ENCODE assay signal across 15 mouse cellular contexts in the genomic region with DNA sequence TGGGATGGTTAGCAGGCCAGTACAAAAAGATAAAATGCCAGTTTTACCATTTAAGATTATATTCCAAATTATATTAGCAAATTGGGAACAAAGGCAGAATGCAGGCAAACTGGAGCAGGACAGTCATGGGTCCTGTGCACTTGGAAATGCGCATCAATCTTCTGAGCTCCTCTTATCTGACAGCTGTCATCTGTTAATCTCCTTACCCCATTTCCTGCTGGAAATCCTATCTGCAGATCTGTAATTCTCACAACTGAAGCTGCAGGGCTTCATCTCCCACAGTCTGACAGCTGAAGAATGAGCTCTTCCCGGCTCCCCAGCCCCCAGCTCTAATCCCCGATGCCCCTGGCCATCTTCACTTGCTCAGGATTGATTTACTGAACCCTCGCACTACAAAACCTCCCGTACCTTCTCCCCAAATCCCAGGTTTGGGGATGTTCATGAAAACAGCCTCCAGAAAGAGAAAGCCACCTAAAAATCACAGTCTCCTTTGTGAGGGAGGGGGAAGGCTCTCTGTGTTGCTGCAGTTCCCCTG.
A peak's percentile ranks its signal among the peaks of the same experiment; 100 is the strongest.
DNase-seq lines count a peak whose midpoint lies in the region; ATAC-seq lines count a peak whose summit lies in the region.
"Had no signal": no experiment of that assay in that cellular context is flagged by ENCODE, and none has a peak within 500 bp of the region (broad histone marks: within the 10 kb centered on the region; RNA-seq: fewer than 3 reads in every experiment).

No protein-coding gene starts in this region.

- intact Hi-C loops in left cerebral cortex, postnatal 25 days (cut with DNase I), result loop anchor here (5.0 kb wide), 1 partner anchor 63 kb away; no protein-coding TSS in a partner anchor
- intact Hi-C loops in heart, postnatal 25 days (cut with DNase I), result loop anchor here (5.0 kb wide), 1 partner anchor 73 kb away; the partner anchor contains the start of gene Disp1

- no peak for ATAC-seq in forebrain, embryonic 12.5 days (ENCODE audit: low FRiP score)
- no peak for ATAC-seq in forebrain, embryonic 13.5 days
- ATAC-seq in embryonic facial prominence, embryonic 12.5 days (ENCODE audit: insufficient number of reproducible peaks, insufficient read depth, low FRiP score, low TSS enrichment), result no peak
- ATAC-seq in neural tube, embryonic 15.5 days (ENCODE audit: low FRiP score), result no peak
- ATAC-seq: intestine, embryonic 15.5 days; liver, embryonic 12.5 days had no signal

- no peak overlapping the region for H3K4me2 ChIP-seq in forebrain, embryonic 12.5 days
- no peak overlapping the region for H3K4me2 ChIP-seq in forebrain, embryonic 13.5 days
- no peak overlapping the region for H3K4me2 ChIP-seq in embryonic facial prominence, embryonic 12.5 days (replicated peaks)
- H3K4me2 ChIP-seq in neural tube, embryonic 15.5 days, result no peak overlapping the region
- H3K4me2 ChIP-seq: intestine, embryonic 15.5 days; liver, embryonic 12.5 days had no signal

- H3K4me1 ChIP-seq in forebrain, embryonic 12.5 days, result peaks cover 40% of the 10 kb centered on the region
- H3K4me1 ChIP-seq in forebrain, embryonic 13.5 days, result peaks cover 29% of the 10 kb centered on the region
- peaks cover 52% of the 10 kb centered on the region for H3K4me1 ChIP-seq in embryonic facial prominence, embryonic 12.5 days
- H3K4me1 ChIP-seq in neural tube, embryonic 15.5 days, result peaks cover 35% of the 10 kb centered on the region

- no peak overlapping the region for H3K4me3 ChIP-seq in forebrain, embryonic 12.5 days (replicated peaks)
- H3K4me3 ChIP-seq in forebrain, embryonic 13.5 days, result no peak overlapping the region
- H3K4me3 ChIP-seq in embryonic facial prominence, embryonic 12.5 days, result no peak overlapping the region
- H3K4me3 ChIP-seq in neural tube, embryonic 15.5 days (replicated peaks), result no peak overlapping the region
- H3K4me3 ChIP-seq: intestine, embryonic 15.5 days; liver, embryonic 12.5 days had no signal

- no peaks in the 10 kb centered on the region for H3K36me3 ChIP-seq in forebrain, embryonic 12.5 days (replicated peaks)
- H3K36me3 ChIP-seq in forebrain, embryonic 13.5 days (ENCODE audit: poor library complexity, severe bottlenecking), result no peaks in the 10 kb centered on the region
- no peaks in the 10 kb centered on the region for H3K36me3 ChIP-seq in embryonic facial prominence, embryonic 12.5 days
- no peaks in the 10 kb centered on the region for H3K36me3 ChIP-seq in neural tube, embryonic 15.5 days
- H3K36me3 ChIP-seq: intestine, embryonic 15.5 days; liver, embryonic 12.5 days had no signal

- peak; percentile 50 for DNase-seq in mesoderm, embryonic 11.5 days (ENCODE audit: low read depth, low spot score)
- no peak for DNase-seq in left cerebral cortex, postnatal 25 days (ENCODE audit: low spot score in 2 of 2)
- DNase-seq in frontal cortex, postnatal 25 days (ENCODE audit: low spot score in 2 of 2), result no peak
- no peak for DNase-seq in heart, postnatal 25 days (ENCODE audit: low spot score)
- DNase-seq: cerebellum, adult 2 months; gastrocnemius, postnatal 36 days; lung, postnatal 36 days; right cerebral cortex, adult 18-20 months; thymus, adult 18-20 months had no signal

- H3K27me3 ChIP-seq in forebrain, embryonic 12.5 days, result no peaks in the 10 kb centered on the region
- H3K27me3 ChIP-seq in forebrain, embryonic 13.5 days, result no peaks in the 10 kb centered on the region
- H3K27me3 ChIP-seq in embryonic facial prominence, embryonic 12.5 days, result 0 out of 2 replicates have a peak, but pooled peaks cover 6% of the 10 kb centered on the region
- no peaks in the 10 kb centered on the region for H3K27me3 ChIP-seq in neural tube, embryonic 15.5 days (replicated peaks)
- H3K27me3 ChIP-seq: intestine, embryonic 15.5 days; liver, embryonic 12.5 days had no signal

- H3K9ac ChIP-seq in forebrain, embryonic 12.5 days, result no peak overlapping the region
- no peak overlapping the region for H3K9ac ChIP-seq in forebrain, embryonic 13.5 days
- no peak overlapping the region for H3K9ac ChIP-seq in embryonic facial prominence, embryonic 12.5 days
- no peak overlapping the region for H3K9ac ChIP-seq in neural tube, embryonic 15.5 days (replicated peaks)
- H3K9ac ChIP-seq: intestine, embryonic 15.5 days; liver, embryonic 12.5 days had no signal

- H3K27ac ChIP-seq in forebrain, embryonic 12.5 days, result 0 out of 2 replicates have a peak overlapping the region, but pooled peaks have one; percentile 43
- no peak overlapping the region for H3K27ac ChIP-seq in forebrain, embryonic 13.5 days
- 0 out of 2 replicates have a peak overlapping the region, but pooled peaks have one; percentile 26 for H3K27ac ChIP-seq in embryonic facial prominence, embryonic 12.5 days
- 0 out of 2 replicates have a peak overlapping the region, but pooled peaks have one; percentile 5 for H3K27ac ChIP-seq in neural tube, embryonic 15.5 days (replicated peaks)
- H3K27ac ChIP-seq: intestine, embryonic 15.5 days; liver, embryonic 12.5 days had no signal

- 56% methylated on average over 5 of the region's 5 CpGs for WGBS in forebrain, embryonic 12.5 days
- WGBS in forebrain, embryonic 13.5 days, result 58% methylated on average over 5 of the region's 5 CpGs
- WGBS in embryonic facial prominence, embryonic 12.5 days, result 30% methylated on average over 5 of the region's 5 CpGs
- 39% methylated on average over 5 of the region's 5 CpGs for WGBS in neural tube, embryonic 15.5 days

- H3K9me3 ChIP-seq in forebrain, embryonic 12.5 days, result no peaks in the 10 kb centered on the region
- H3K9me3 ChIP-seq in forebrain, embryonic 13.5 days (replicated peaks), result no peaks in the 10 kb centered on the region
- no peaks in the 10 kb centered on the region for H3K9me3 ChIP-seq in embryonic facial prominence, embryonic 12.5 days
- no peaks in the 10 kb centered on the region for H3K9me3 ChIP-seq in neural tube, embryonic 15.5 days (replicated peaks)
- H3K9me3 ChIP-seq: intestine, embryonic 15.5 days; liver, embryonic 12.5 days had no signal
